Mouse (Mus musculus) hindbrain, embryonic 16.5 days (tissue): ENCODE results near the gene Mrgprh. TPM values are rescaled to one million over a fixed set of nuclear protein-coding genes. Genes with fewer than 3 reads are reported as not detected.

Experiments used
- ATAC-seq: fragments of 200-750 bp; cut with Nextera tagmentation; 2 replicates; pipeline ENCODE4 v1.8.0; 2017; ENCODE audit warnings: moderate TSS enrichment, moderate library complexity
- H3K27ac ChIP-seq: fragments of 300-500 bp; sonication (generic); 2 replicates; pipeline ENCODE4 v1.5.1; 2014; ENCODE audit warnings: low read depth, mild to moderate bottlenecking, control low read depth, low read length, moderate library complexity
- H3K27me3 ChIP-seq: fragments of 300-500 bp; sonication (generic); replicated peaks from 2 replicates; pipeline ENCODE4 v1.6.1; 2014; ENCODE audit warnings: low read length; ENCODE audit not compliant: control insufficient read depth, insufficient read depth
- H3K36me3 ChIP-seq: fragments of 300-500 bp; sonication (generic); 2 replicates; pipeline ENCODE4 v1.6.1; 2014; ENCODE audit warnings: mild to moderate bottlenecking, low read length, moderate library complexity, mixed read lengths; ENCODE audit not compliant: control insufficient read depth, insufficient read depth
- H3K4me1 ChIP-seq: fragments of 300-500 bp; sonication (generic); 2 replicates; pipeline ENCODE4 v1.6.1; 2014; ENCODE audit warnings: low read depth, low read length; ENCODE audit not compliant: control insufficient read depth, insufficient read depth
- H3K4me2 ChIP-seq: fragments of 300-500 bp; sonication (generic); 2 replicates; pipeline ENCODE4 v1.6.1; 2014; ENCODE audit warnings: mild to moderate bottlenecking, low read length, control low read depth, moderate library complexity
- H3K4me3 ChIP-seq: fragments of 300-500 bp; sonication (generic); 2 replicates; pipeline ENCODE4 v1.5.1; 2014; ENCODE audit warnings: mild to moderate bottlenecking, low read length, control low read depth, moderate library complexity
- H3K9ac ChIP-seq: fragments of 300-500 bp; sonication (generic); 2 replicates; pipeline ENCODE4 v1.6.1; 2014; ENCODE audit warnings: low read depth, mild to moderate bottlenecking, control low read depth, low read length, moderate library complexity
- H3K9me3 ChIP-seq: fragments of 300-500 bp; sonication (generic); 2 replicates; pipeline ENCODE4 v1.6.1; 2014; ENCODE audit warnings: mild to moderate bottlenecking, low read length, moderate library complexity; ENCODE audit not compliant: control insufficient read depth
- WGBS: fragments of 180-500 bp; shearing (Covaris S2); extraction: QIAGEN DNeasy Blood & Tissue Kit; methylation state at CpG from one replicate; pipeline ENCODE4 v1.1.7; 2014; 5-methylcytosine and 5-hydroxymethylcytosine counted together
- polyA plus RNA-seq: library from polyadenylated mRNA; unstranded; fragments of >200 nt; fragmentation: Nextera tagmentation; extraction: Ambion mirVana; gene quantifications from 2 replicates; pipeline ENCODE4 v1.2.1, GENCODE M21; 2015

The Mrgprh gene
- polyA plus RNA-seq, 1 experiment from 2014 or later: not detected

DNA sequence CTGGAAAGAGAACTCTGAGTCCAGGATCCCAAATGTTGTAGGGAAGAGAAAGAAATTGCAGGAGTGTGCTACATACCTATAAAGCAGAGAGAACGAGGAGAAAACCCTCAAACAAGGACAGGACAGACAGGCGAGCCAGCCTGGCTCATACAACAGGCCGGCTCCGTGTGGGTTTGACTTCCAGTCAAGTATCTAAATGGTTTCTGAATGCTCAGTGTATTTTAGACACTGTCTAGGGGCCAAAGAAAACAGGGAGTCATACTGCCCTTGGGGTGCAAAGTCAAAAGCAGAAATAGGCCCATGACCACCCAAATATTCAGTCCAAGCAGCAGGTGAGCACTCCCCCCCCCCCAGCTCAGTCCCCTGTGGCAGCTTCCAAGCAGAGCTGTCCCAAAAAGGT lies 30.0 kb downstream of the Mrgprh start:
- no peaks in the 10 kb centered on the region for H3K4me1 ChIP-seq
- WGBS: 92% methylated on average over 4 of the region's 4 CpGs
- ATAC-seq: no peak
- H3K36me3 ChIP-seq: peaks cover 11% of the 10 kb centered on the region
- H3K4me2 ChIP-seq: no peak overlapping the region
- H3K9me3 ChIP-seq: no peaks in the 10 kb centered on the region
- H3K27me3 ChIP-seq: no peaks in the 10 kb centered on the region
- H3K27ac ChIP-seq: no peak overlapping the region
- H3K9ac ChIP-seq: no peak overlapping the region
- no peak overlapping the region for H3K4me3 ChIP-seq

DNA sequence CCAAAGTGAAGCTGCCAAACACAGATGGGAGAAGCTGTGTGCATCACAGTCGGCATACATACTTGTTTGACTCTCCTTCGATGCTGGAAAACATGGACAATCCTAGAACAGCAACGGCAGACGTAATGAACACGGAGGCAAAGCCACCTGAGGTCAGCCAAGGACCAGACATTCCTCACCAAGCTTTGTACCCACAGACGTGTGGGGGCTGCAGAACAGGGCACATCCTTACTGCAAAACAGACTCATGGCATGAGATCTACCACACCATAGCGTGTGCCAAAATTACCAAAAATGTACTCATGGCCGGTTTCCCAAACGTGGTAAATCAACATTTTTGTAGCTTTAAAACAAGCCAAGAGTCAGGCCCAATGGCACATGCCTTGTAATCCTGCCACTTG lies 30.6 kb downstream of the Mrgprh start:
- no peak for ATAC-seq
- Histone ChIP-seq H3K4me3 (no peak overlapping the region), H3K4me1 (no peaks in the 10 kb centered on the region), H3K27me3 (no peaks in the 10 kb centered on the region), H3K36me3 (peaks cover 13% of the 10 kb centered on the region), H3K4me2 (no peak overlapping the region), H3K27ac (no peak overlapping the region), H3K9me3 (no peaks in the 10 kb centered on the region), H3K9ac (no peak overlapping the region)
- 95% methylated on average over 9 of the region's 9 CpGs for WGBS

DNA sequence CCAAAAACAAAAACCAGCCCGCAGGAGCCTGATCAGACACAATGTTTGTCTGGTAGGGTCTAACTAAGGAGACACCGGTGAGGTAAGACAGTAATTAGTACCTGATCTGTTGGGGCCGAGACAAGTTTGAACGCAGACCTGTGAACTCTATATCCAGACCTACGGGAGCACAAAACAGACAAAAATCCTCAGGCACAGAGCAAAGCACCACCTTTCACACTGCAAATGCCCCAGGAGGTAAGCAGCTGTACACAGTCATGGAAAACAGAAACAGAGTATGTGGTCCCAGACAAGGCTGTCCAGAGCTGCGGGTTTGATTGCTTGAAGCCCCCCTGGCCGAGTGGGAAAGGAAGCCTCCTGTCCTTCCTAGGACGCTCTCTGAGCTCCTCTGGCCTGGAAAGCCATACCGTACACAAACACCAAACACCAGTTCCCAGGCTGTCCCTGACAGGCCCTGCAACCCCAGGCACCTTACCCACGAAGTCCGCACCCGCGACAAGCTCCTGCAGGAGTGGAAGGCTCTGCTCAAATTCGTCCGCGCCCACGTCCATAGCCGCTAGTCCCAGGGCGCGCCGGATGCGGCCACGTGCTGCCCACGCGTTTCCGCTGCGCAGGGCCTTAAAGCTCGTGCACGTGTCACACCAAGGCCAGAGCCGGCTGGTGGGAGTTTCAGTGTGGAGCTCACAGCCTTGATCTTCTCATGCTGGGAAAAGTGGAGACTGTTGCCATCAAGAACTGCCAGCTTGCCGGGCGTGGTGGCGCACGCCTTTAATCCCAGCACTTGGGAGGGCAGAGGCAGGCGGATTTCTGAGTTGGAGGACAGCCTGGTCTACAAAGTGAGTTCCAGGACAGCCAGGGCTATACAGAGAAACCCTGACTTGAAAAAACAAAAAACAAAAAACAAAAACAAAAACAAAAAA lies 33.8 kb downstream of the Mrgprh start, which contains the start of gene Pnldc1:
Gene Pnldc1, minus strand, starts transcription at position 870 of the 920 bp plus-strand sequence.
- H3K36me3 ChIP-seq: peaks cover 29% of the 10 kb centered on the region
- no peak for ATAC-seq
- H3K27me3 ChIP-seq: no peaks in the 10 kb centered on the region
- H3K4me2 ChIP-seq: no peak within 1 kb of the TSS
- no peak within 1 kb of the TSS for H3K9ac ChIP-seq
- H3K4me3 ChIP-seq: no peak within 1 kb of the TSS
- H3K4me1 ChIP-seq: no peaks in the 10 kb centered on the region
- 82% methylated on average over 35 of the region's 35 CpGs for WGBS
- H3K27ac ChIP-seq: no peak within 1 kb of the TSS
- no peaks in the 10 kb centered on the region for H3K9me3 ChIP-seq

DNA sequence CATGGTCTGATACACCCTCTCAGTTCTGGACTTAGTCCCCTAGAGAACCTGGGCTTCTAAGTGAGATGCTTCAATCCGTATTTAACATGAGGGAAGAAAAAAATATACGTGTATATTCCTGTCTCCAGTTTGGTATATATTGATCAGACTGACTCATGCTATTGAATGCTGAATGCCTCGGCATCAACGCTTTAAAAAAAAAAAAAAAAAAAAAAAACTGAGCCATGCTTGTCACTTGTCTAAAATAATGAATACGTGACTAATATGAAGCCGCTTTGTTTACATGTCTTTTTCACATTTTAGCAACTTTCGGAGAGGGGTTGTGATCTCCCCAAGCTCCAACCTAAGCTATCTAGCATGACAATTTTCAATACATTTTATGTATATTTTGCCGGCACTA lies 34.6 kb downstream of the Mrgprh start:
- Histone ChIP-seq H3K9me3 (no peaks in the 10 kb centered on the region), H3K27me3 (no peaks in the 10 kb centered on the region), H3K4me3 (no peak overlapping the region), H3K36me3 (peaks cover 25% of the 10 kb centered on the region), H3K27ac (no peak overlapping the region), H3K4me2 (no peak overlapping the region), H3K4me1 (peaks cover 5% of the 10 kb centered on the region), H3K9ac (no peak overlapping the region)
- ATAC-seq: no peak
- WGBS: 90% methylated on average over 8 of the region's 8 CpGs

DNA sequence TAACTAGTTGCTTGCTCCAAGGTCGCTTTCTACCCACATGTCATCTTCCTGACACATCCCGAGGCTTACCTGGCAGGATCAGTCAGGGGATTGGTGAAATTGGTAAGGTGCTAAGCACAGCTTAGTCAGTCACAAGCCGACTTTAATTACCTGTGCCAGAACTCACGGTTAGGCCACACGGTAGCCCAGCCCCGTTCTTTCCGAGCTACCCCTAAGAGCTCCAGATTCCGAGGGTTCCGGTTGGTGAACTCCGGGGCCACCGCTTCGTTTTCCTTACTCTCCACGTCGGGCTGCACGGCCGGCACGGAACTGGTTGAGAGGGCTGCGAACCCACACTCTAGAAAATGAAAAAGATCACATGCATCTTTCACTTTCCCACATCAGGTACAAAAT lies 39.6 kb downstream of the Mrgprh start, which contains the start of gene Tcp1:
Gene Tcp1, plus strand, starts transcription at position 214 of the 393 bp plus-strand sequence.
- H3K9ac ChIP-seq: peak within 1 kb of the TSS; percentile 92
- peaks cover 35% of the 10 kb centered on the region for H3K36me3 ChIP-seq
- H3K27me3 ChIP-seq: no peaks in the 10 kb centered on the region
- H3K4me3 ChIP-seq: peak within 1 kb of the TSS; percentile 84
- peak within 1 kb of the TSS; percentile 85 for H3K27ac ChIP-seq
- 0 out of 2 replicates have a peak, but pooled peaks have one; percentile 1 for ATAC-seq
- H3K9me3 ChIP-seq: no peaks in the 10 kb centered on the region
- H3K4me1 ChIP-seq: peaks cover 12% of the 10 kb centered on the region
- peak within 1 kb of the TSS; percentile 91 for H3K4me2 ChIP-seq
- WGBS: 2% methylated on average over 18 of the region's 18 CpGs

DNA sequence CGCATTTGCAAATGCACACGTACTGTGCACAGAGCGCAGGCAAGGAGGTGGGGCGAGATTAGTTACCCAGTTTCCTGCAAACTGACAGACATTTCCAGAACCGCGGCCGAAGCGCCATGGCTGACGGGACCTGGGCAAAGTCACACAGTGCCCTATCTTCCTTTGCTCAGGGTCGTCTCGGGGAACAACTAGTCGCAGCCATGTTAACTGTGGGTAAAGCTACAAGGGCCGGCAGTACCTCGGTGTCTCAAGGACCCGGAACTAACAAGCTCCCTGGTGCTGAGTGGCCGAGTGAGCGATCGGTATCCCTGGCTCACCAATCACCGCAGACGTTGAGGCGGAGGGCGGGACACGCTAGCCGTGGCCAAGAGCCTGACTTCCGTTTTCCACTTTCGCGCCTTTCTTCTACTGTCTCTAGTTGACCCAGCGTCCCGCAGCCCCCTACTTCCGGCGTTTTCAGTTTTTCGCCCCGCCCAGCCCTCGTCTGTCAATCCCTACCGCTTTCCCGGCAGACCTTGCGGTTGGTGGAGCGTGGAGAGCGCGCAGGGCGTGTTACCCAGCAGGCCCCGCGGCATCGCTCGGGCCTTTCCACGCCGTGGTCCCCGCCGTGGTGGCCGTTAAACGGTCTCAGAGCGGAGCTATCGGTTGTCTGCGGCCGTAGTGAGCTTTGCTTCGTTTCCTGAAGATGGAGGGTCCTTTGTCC lies 40.2 kb downstream of the Mrgprh start, which contains the start of gene Mrpl18:
Gene Mrpl18, minus strand, starts transcription at position 465 of the 703 bp plus-strand sequence.
- Histone ChIP-seq H3K4me1 (peaks cover 12% of the 10 kb centered on the region), H3K9me3 (no peaks in the 10 kb centered on the region), H3K4me2 (peak within 1 kb of the TSS; percentile 91), H3K27ac (peak within 1 kb of the TSS; percentile 85), H3K4me3 (peak within 1 kb of the TSS; percentile 84), H3K36me3 (peaks cover 35% of the 10 kb centered on the region), H3K27me3 (no peaks in the 10 kb centered on the region), H3K9ac (peak within 1 kb of the TSS; percentile 92)
- ATAC-seq: peak; percentile 99
- WGBS: under 1% methylated on average over 51 of the region's 56 CpGs

DNA sequence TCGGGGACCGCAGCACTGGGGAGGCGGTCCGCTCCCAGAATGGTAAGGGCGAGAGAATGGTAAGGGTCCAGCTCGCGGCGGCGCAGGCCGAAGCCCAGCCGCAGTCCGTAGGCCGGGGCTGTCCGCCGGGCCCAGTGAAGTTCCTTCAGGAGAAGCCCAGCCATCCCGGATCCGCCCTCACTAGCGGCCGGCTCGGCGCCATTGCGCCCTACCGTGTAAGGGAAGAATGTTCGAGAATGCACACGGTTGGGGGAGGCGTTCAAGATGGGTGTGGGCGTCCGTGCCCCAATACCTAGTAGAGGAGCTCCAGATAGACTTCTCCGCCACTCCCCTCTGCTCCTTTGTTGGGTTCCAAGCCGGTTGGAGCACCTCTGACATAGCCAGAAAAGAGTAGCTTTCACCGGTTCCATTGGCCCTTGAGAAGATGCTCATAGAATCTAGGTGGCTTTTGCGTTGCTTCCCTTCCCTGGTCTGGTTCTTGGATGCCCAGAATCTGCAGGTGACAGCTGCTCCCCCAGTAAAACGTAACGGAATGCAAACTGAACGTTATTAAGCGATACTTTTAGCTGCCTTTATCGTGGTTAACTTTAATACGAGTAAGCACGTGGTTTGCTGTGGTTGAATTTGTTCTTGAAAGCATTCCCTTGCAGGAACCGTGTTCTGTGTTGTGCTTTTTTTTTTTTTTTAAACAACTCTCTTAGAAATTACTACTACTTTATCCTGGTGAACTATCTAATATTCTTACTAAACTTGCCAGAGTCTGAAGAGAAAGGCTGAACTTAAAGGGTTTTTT lies 41.0 kb downstream of the Mrgprh start:
- peak overlapping the region; percentile 90 for H3K4me2 ChIP-seq
- peak overlapping the region; percentile 92 for H3K9ac ChIP-seq
- no peaks in the 10 kb centered on the region for H3K27me3 ChIP-seq
- peaks cover 37% of the 10 kb centered on the region for H3K36me3 ChIP-seq
- peak; percentile 61; the same call in 1 of the 2 replicates for ATAC-seq
- peaks cover 12% of the 10 kb centered on the region for H3K4me1 ChIP-seq
- under 1% methylated on average over 40 of the region's 40 CpGs for WGBS
- H3K4me3 ChIP-seq: peak overlapping the region; percentile 84
- H3K27ac ChIP-seq: peak overlapping the region; percentile 85
- H3K9me3 ChIP-seq: no peaks in the 10 kb centered on the region

DNA sequence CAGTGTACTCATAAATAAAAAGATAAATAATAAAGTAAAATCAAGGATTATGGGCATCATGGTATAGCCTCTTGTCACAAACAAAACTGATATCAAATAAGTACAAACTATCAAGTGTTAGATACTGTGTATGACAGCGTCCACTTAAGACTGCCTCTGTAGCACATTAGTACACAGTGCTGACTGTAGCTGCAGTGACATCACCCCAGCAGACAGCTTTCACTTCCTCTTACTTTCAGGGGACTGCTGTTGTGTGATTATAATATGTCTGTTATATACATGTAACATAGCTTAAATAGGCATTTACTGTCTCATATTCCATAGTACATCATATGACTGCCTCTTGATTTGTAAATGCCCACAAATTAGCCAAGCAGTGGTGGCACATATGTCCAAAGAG lies 45.2 kb downstream of the Mrgprh start:
- ATAC-seq: no peak
- peaks cover 6% of the 10 kb centered on the region for H3K4me1 ChIP-seq

More for the DNA sequence above, 45.2 kb downstream of the Mrgprh start:
- Histone ChIP-seq H3K27me3 (no peaks in the 10 kb centered on the region), H3K4me2 (no peak overlapping the region), H3K9ac (no peak overlapping the region), H3K36me3 (peaks cover 51% of the 10 kb centered on the region), H3K9me3 (no peaks in the 10 kb centered on the region), H3K4me3 (no peak overlapping the region), H3K27ac (no peak overlapping the region)
- 89% methylated on average over 1 of the region's 1 CpGs for WGBS
